Mouse (Mus musculus): ENCODE measurements at regions not wholly inside any gene's neighbourhood (a gene's known extent, or its start where the extent isn't known, plus 50 kb on each side); places are given as distances from the start of the nearest gene placed in this dataset.

GRCm38 (mm10) chr15:74459345-74459975 is 176.7 kb downstream of the Mroh4 start:
- TF ChIP-seq POLR2A (IDR thresholded peaks at IDR 0.05; ENCODE audit: extremely low read depth, insufficient read depth, low read length) (no peak), CTCF (IDR thresholded peaks at IDR 0.05; ENCODE audit: low read depth, low read length) (no peak)
